Mouse (Mus musculus) hindbrain, embryonic 15.5 days (tissue): Measurements from ENCODE around the gene Tob2. TPM values are rescaled to one million over a fixed set of nuclear protein-coding genes. Genes with fewer than 3 reads are reported as not detected.

Experiments used
- ATAC-seq: fragments of 200-750 bp; cut with Nextera tagmentation; 2 replicates; pipeline ENCODE4 v1.8.0; 2017; ENCODE audit warnings: low read depth, moderate number of reproducible peaks, moderate TSS enrichment; ENCODE audit not compliant: low FRiP score
- H3K27ac ChIP-seq: fragments of 300-500 bp; sonication (generic); replicated peaks from 2 replicates; pipeline ENCODE4 v1.5.1; 2015; ENCODE audit warnings: mild to moderate bottlenecking, inconsistent platforms
- H3K27me3 ChIP-seq: fragments of 300-500 bp; sonication (generic); 2 replicates; pipeline ENCODE4 v1.6.1; 2015; ENCODE audit warnings: control low read depth, inconsistent platforms
- H3K36me3 ChIP-seq: fragments of 300-500 bp; sonication (generic); 2 replicates; pipeline ENCODE4 v1.6.1; 2015; ENCODE audit warnings: control low read depth, inconsistent platforms
- H3K4me1 ChIP-seq: fragments of 300-500 bp; sonication (generic); replicated peaks from 2 replicates; pipeline ENCODE4 v1.6.1; 2015; ENCODE audit warnings: control low read depth, inconsistent platforms
- H3K4me2 ChIP-seq: fragments of 300-500 bp; sonication (generic); 2 replicates; pipeline ENCODE4 v1.6.1; 2015; ENCODE audit warnings: moderate library complexity, mild to moderate bottlenecking, inconsistent platforms
- H3K4me3 ChIP-seq: fragments of 300-500 bp; sonication (generic); 2 replicates; pipeline ENCODE4 v1.5.1; 2015; ENCODE audit warnings: mild to moderate bottlenecking, inconsistent platforms
- H3K9ac ChIP-seq: fragments of 300-500 bp; sonication (generic); 2 replicates; pipeline ENCODE4 v1.6.1; 2015; ENCODE audit warnings: inconsistent platforms
- H3K9me3 ChIP-seq: fragments of 300-500 bp; sonication (generic); 2 replicates; pipeline ENCODE4 v1.6.1; 2016; ENCODE audit warnings: control low read depth, inconsistent platforms
- WGBS: fragments of 180-500 bp; shearing (Covaris S2); methylation state at CpG from one replicate; pipeline ENCODE4 v1.1.7; 2015; 5-methylcytosine and 5-hydroxymethylcytosine counted together
- polyA plus RNA-seq: library from polyadenylated mRNA; unstranded; fragments of >200 nt; fragmentation: Nextera tagmentation; extraction: Ambion mirVana; gene quantifications from 2 replicates; pipeline ENCODE4 v1.2.1, GENCODE M21; 2015

The Tob2 gene
- polyA plus RNA-seq, 1 experiment from 2014 or later, result 17.4 TPM

GRCm38 (mm10) chr15:81845724-81846123, 12.9 kb downstream of the Tob2 start:
- WGBS, result 51% methylated on average over 4 of the region's 4 CpGs
- Histone ChIP-seq H3K36me3 (peaks cover 24% of the 10 kb centered on the region), H3K4me3 (no peak overlapping the region), H3K27ac (no peak overlapping the region), H3K9me3 (no peaks in the 10 kb centered on the region), H3K4me1 (no peaks in the 10 kb centered on the region), H3K9ac (no peak overlapping the region), H3K4me2 (no peak overlapping the region), H3K27me3 (no peaks in the 10 kb centered on the region)
- no peak for ATAC-seq

- H3K9me3 ChIP-seq, result no peaks in the 10 kb centered on the region
Observed at GRCm38 (mm10) chr15:81845033-81845625, 13.5 kb downstream of the Tob2 start.

DNA sequence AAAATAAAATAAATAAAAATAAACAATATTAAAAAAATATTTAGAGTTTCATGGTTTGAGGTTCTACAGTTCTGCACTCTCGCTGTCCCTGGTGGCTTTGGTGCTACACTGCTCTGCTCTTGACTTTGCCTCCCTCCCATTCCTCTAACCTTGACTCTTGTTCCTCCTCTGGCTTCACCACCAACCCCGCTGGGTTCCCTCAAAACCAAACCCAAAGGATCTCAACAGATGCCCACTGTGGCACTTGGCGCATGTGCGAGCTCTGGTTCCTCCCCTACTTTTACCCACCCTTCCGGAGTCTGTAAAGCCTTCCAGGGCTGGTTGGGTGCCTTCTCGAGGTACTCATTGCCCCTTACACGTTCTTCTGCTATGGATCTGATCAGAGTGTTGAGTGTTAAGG, 16.3 kb downstream of the Tob2 start:
- ATAC-seq, result no peak
- no peak overlapping the region for H3K4me3 ChIP-seq
- no peaks in the 10 kb centered on the region for H3K27me3 ChIP-seq
- WGBS, result 92% methylated on average over 7 of the region's 7 CpGs
- 0 out of 2 replicates have a peak, but pooled peaks cover 3% of the 10 kb centered on the region for H3K4me1 ChIP-seq
- H3K27ac ChIP-seq, result no peak overlapping the region
- no peaks in the 10 kb centered on the region for H3K9me3 ChIP-seq
- no peak overlapping the region for H3K9ac ChIP-seq
- H3K4me2 ChIP-seq, result no peak overlapping the region
- no peaks in the 10 kb centered on the region for H3K36me3 ChIP-seq

More at GRCm38 (mm10) chr15:81845033-81845625, 13.5 kb downstream of the Tob2 start:
- no peak for ATAC-seq
- Histone ChIP-seq H3K36me3 (peaks cover 18% of the 10 kb centered on the region), H3K4me2 (no peak overlapping the region), H3K4me1 (no peaks in the 10 kb centered on the region), H3K9ac (no peak overlapping the region), H3K27ac (no peak overlapping the region), H3K27me3 (no peaks in the 10 kb centered on the region), H3K4me3 (no peak overlapping the region)
- 66% methylated on average over 5 of the region's 5 CpGs for WGBS

DNA sequence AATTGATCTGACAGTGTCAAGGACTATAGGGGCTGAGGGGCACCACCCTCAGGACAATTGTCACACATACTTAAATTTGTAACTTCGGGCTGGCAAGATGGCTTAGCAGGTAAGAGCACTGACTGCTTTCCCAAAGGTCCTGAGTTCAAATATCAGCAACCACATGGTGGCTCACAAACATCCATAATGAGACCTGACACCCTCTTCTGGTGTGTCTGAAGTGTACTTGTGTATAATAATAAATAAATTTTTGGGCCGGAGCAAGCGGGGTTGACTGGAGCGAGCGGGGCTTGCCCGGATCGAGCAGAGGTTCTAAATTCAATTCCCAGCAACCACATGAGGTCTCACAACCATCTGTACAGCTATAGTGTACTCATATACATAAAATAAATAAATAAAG, 18.3 kb downstream of the Tob2 start:
- no peaks in the 10 kb centered on the region for H3K36me3 ChIP-seq
- 0 out of 2 replicates have a peak, but pooled peaks cover 4% of the 10 kb centered on the region for H3K27me3 ChIP-seq
- 94% methylated on average over 7 of the region's 7 CpGs for WGBS
- no peak overlapping the region for H3K4me3 ChIP-seq
- ATAC-seq, result no peak
- H3K9ac ChIP-seq, result no peak overlapping the region
- no peak overlapping the region for H3K27ac ChIP-seq
- H3K4me2 ChIP-seq, result no peak overlapping the region
- no peaks in the 10 kb centered on the region for H3K9me3 ChIP-seq
- peaks cover 13% of the 10 kb centered on the region for H3K4me1 ChIP-seq

DNA sequence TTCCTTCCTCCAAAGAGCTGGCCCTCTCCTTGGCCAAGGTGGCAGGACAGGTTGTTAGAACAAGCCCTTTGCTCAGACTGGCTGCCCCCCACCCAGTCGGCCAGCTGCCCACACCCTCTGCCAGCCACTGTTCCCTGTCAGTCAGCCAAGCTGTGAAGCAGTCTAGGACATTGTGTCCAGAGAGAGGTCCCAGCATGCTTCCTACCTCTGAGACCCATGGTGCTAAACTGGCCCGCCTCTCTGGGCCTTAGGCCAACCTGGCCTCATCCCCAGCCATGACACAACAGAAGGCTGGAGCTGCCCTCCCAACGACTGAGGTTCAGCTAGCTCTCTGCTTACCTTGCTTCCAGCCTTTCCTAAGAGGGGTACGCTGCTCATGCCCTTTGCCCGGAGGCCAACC, 19.0 kb downstream of the Tob2 start:
- H3K27ac ChIP-seq, result peak overlapping the region; percentile 21
- H3K4me3 ChIP-seq, result no peak overlapping the region
- peaks cover 13% of the 10 kb centered on the region for H3K4me1 ChIP-seq
- 58% methylated on average over 5 of the region's 5 CpGs for WGBS
- 0 out of 2 replicates have a peak, but pooled peaks cover 4% of the 10 kb centered on the region for H3K27me3 ChIP-seq
- no peaks in the 10 kb centered on the region for H3K36me3 ChIP-seq
- no peak overlapping the region for H3K9ac ChIP-seq
- H3K9me3 ChIP-seq, result no peaks in the 10 kb centered on the region
- no peak overlapping the region for H3K4me2 ChIP-seq
- ATAC-seq, result peak; percentile 83

- Histone ChIP-seq H3K4me1 (peaks cover 13% of the 10 kb centered on the region), H3K9me3 (no peaks in the 10 kb centered on the region), H3K27ac (peak overlapping the region; percentile 39; the same call in 1 of the 2 replicates), H3K4me3 (no peak overlapping the region), H3K27me3 (0 out of 2 replicates have a peak, but pooled peaks cover 4% of the 10 kb centered on the region), H3K4me2 (no peak overlapping the region), H3K36me3 (no peaks in the 10 kb centered on the region), H3K9ac (no peak overlapping the region)
- no peak for ATAC-seq
- 60% methylated on average over 14 of the region's 14 CpGs for WGBS
Observed at GRCm38 (mm10) chr15:81838554-81839235, 19.9 kb downstream of the Tob2 start.

DNA sequence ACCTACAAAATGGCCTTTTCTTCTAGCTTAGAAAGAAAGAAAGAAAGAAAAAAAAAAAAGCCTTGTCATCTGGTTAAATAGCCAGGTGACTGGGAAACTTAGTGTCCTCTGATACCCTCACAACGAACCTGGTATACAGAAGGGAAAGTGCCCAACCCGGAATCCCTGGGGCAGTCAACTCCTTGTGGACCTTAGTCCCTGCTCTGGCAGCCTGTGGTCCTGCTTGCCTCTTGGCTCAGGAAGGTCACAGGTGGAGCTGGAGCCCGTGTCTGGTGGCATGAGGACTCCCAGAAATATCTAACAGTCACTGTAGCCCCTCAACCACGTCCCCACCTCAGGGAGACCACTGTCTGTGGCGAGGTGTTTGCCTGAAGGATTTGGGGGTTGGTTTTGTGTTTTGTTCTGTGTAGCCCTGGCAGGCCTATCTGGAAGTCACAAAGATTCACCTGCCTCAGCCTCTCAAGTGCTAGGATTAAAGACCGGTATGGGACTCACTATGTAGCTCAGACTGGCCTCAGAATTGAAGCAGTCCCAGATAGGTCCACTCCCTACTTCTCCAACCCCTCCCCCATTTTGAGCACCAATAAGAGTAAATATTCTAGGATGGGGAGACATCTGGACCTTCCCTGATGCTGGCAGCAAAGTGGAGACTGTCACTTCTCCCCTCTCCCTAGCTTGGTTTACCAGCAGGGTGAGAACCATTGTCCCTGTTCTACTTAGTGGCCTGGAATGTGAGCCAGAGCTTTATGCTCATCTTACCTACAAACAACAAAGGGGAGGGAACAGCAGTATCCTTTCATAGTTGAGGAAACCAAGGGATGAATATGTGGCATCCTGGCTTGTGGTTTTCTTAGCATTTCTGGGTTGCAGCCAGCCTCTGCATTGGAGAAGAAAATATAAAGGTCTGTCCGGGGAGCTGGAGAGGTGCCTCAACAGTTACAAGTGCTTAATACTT, 21.4 kb downstream of the Tob2 start:
- Histone ChIP-seq H3K4me2 (no peak overlapping the region), H3K9ac (no peak overlapping the region), H3K4me3 (no peak overlapping the region), H3K27ac (no peak overlapping the region), H3K36me3 (no peaks in the 10 kb centered on the region), H3K9me3 (no peaks in the 10 kb centered on the region), H3K27me3 (0 out of 2 replicates have a peak, but pooled peaks cover 4% of the 10 kb centered on the region), H3K4me1 (peaks cover 13% of the 10 kb centered on the region)
- WGBS, result 64% methylated on average over 7 of the region's 7 CpGs
- ATAC-seq, result no peak

DNA sequence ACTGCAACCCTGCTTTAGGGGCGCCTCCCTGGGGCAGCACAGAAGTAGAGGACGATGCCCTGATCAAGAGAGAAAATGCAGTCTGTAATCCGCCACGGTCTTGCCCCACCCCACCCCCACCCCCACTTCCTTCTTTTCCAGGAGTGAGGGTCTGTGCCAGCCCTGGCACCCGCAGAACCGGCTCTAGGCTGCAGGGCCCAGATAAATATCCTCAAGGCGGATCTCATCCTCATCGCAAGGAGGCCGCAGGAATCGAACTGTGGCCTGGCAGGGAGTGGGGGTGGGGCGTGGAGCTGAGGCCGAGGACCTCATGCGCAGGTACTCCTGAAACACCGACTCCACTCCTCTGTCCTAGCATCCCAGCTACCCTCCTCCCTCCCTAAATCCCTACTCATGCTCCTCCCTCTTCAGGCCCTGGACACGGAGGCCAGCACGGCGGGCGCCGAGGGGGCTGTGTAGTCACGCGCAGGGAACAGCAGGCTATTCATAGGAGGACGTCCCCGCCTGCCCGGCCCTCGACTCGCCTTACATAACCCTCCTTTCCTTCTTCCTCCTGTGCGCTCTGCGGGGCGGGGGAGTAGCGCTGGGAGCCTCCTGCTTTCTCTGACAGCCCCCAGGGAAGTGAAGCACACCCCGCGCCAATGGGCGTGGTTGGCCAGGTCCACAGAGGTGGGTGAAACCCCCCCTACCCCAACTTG, 22.3 kb downstream of the Tob2 start:
- peak; percentile 45; the same call in 1 of the 2 replicates for ATAC-seq
- Histone ChIP-seq H3K36me3 (no peaks in the 10 kb centered on the region), H3K27ac (no peak overlapping the region), H3K27me3 (0 out of 2 replicates have a peak, but pooled peaks cover 4% of the 10 kb centered on the region), H3K9me3 (no peaks in the 10 kb centered on the region), H3K4me2 (peak overlapping the region; percentile 49), H3K4me1 (peaks cover 18% of the 10 kb centered on the region), H3K9ac (no peak overlapping the region), H3K4me3 (peak overlapping the region; percentile 22)
- WGBS, result 4% methylated on average over 32 of the region's 33 CpGs

GRCm38 (mm10) chr15:81835007-81835880, 23.4 kb downstream of the Tob2 start:
- H3K27me3 ChIP-seq, result 0 out of 2 replicates have a peak, but pooled peaks cover 4% of the 10 kb centered on the region
- peaks cover 21% of the 10 kb centered on the region for H3K4me1 ChIP-seq
- no peak for ATAC-seq
- no peaks in the 10 kb centered on the region for H3K36me3 ChIP-seq
- WGBS, result 65% methylated on average over 10 of the region's 10 CpGs
- no peaks in the 10 kb centered on the region for H3K9me3 ChIP-seq
- H3K9ac ChIP-seq, result no peak overlapping the region
- H3K4me3 ChIP-seq, result no peak overlapping the region
- H3K4me2 ChIP-seq, result no peak overlapping the region
- no peak overlapping the region for H3K27ac ChIP-seq

- Histone ChIP-seq H3K9me3 (no peaks in the 10 kb centered on the region), H3K36me3 (no peaks in the 10 kb centered on the region), H3K27me3 (0 out of 2 replicates have a peak, but pooled peaks cover 4% of the 10 kb centered on the region), H3K27ac (no peak overlapping the region), H3K9ac (no peak overlapping the region), H3K4me1 (peaks cover 21% of the 10 kb centered on the region), H3K4me2 (no peak overlapping the region), H3K4me3 (no peak overlapping the region)
- ATAC-seq, result no peak
- WGBS, result 57% methylated on average over 3 of the region's 3 CpGs
Observed at GRCm38 (mm10) chr15:81834171-81834841, 24.3 kb downstream of the Tob2 start.
